Mouse (Mus musculus) layer of hippocampus, adult 11-12 months (tissue): ENCODE measurements at regions not wholly inside any gene's neighbourhood (a gene's known extent, or its start where the extent isn't known, plus 50 kb on each side); places are given as distances from the start of the nearest gene placed in this dataset.

Experiments
- DNase-seq: peaks from one replicate; pipeline ENCODE4 v3.0.0; 2022; ENCODE audit warnings: low spot score

DNA sequence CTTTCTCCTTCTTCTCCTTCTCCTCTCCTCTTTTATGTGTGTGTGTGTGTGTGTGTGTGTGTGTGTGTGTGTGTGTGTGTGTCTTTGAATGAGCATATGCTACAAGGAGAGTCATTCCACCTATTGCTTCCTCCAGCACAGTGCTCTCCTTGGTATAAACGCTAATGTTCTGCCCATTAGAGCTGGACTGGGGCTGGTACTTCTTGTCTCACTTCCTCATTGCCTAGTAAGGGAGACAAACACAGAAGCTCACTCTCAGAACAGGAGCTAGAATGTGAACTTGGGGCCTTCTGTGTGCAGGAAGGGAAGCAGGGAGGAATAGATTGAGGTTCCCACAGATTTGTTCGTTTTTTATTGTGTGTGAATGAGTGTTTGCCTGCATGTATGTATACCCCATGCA lies 54.9 kb upstream of the Shb start:
- DNase-seq = no peak

DNA sequence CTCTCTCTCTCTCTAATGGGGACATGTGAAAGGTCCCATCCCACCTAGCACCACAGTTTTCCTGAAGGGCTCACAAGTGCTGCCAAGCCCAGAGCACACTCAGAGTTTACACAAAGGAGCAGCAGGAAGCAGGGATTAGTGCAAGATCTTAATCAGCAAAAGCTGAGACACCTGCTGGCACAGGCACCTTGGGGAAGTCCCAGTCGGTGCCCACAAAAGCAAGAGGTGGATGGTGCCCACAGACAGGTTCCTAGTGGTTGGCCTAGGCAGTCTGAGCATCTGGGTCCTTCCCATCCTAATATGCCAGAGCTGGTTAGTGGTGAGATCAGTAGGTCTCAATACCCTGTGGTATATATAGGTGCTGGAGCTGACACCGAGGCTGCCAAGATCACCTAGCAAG lies 54.0 kb upstream of the Shb start:
- DNase-seq = no peak

DNA sequence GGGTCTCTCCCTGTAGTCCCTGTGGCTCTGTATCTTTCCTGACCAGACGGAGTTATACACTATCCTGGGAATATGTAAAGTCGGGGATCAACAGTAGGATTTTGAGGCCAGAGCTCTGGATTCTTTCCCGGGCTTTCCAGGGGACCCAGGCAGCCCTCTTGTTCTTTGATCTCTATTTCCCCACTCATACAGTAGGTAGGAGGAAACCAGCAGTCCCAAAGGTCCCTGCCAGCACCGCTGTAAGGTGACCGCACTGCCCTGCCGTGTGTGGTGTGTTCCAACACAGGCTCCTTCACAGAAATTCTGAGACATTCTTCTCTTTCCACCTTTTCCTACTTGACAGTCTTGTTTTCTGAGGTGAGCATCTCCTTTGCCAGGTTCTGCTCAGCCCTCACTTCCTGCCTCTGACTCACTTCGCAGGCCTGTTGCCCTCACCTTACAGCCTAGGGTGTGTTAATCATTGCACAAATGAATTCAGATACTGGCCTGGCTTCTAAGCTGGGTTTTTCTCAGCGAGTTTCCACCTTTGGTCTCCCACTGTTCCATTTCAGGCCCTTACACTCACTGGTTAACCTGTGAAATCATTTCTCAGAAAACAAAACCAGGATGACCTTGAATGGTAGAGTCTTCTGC lies 53.0 kb upstream of the Shb start:
- no peak for DNase-seq

- DNase-seq = no peak
These were observed 51.7 kb upstream of the Shb start for GRCm38 (mm10) chr4:45583966-45584365.

GRCm38 (mm10) chr4:45582496-45582895 lies 50.2 kb upstream of the Shb start:
- DNase-seq = no peak
